Mouse (Mus musculus): ENCODE measurements at regions not wholly inside any gene's neighbourhood (a gene's known extent, or its start where the extent isn't known, plus 50 kb on each side); places are given as distances from the start of the nearest gene placed in this dataset.

- Histone ChIP-seq H3K27ac (replicated peaks) (peak overlapping the region; percentile 63), H3K4me2 (no peak overlapping the region; the same call in 1 of the 2 replicates), H3K9me3 (peaks cover 11% of the 10 kb centered on the region), H3K9ac (0 out of 2 replicates have a peak overlapping the region, but pooled peaks have one; percentile 10), H3K4me1 (replicated peaks) (peaks cover 32% of the 10 kb centered on the region), H3K4me3 (no peak overlapping the region), H3K36me3 (no peaks in the 10 kb centered on the region), H3K27me3 (no peaks in the 10 kb centered on the region)
- ATAC-seq (ENCODE audit: low read depth) = peak; percentile 42
- WGBS = 8% methylated on average over 19 of the region's 19 CpGs
Measured at GRCm38 (mm10) chr2:174008350-174009218, 67.5 kb upstream of the Stx16 start.

GRCm38 (mm10) chr2:174010038-174010437 lies 66.1 kb upstream of the Stx16 start:
- Histone ChIP-seq H3K36me3 (no peaks in the 10 kb centered on the region), H3K4me3 (no peak overlapping the region), H3K9ac (no peak overlapping the region), H3K4me1 (replicated peaks) (peaks cover 32% of the 10 kb centered on the region), H3K27ac (replicated peaks) (no peak overlapping the region), H3K27me3 (no peaks in the 10 kb centered on the region), H3K4me2 (no peak overlapping the region), H3K9me3 (no peaks in the 10 kb centered on the region)
- no peak for ATAC-seq (ENCODE audit: low read depth)
- 63% methylated on average over 3 of the region's 3 CpGs for WGBS

GRCm38 (mm10) chr2:174011399-174011798 lies 64.7 kb upstream of the Stx16 start:
- Histone ChIP-seq H3K4me2 (no peak overlapping the region), H3K27me3 (no peaks in the 10 kb centered on the region), H3K9me3 (no peaks in the 10 kb centered on the region), H3K4me1 (replicated peaks) (peaks cover 36% of the 10 kb centered on the region), H3K36me3 (no peaks in the 10 kb centered on the region), H3K4me3 (no peak overlapping the region), H3K9ac (no peak overlapping the region), H3K27ac (replicated peaks) (no peak overlapping the region)
- 54% methylated on average over 8 of the region's 8 CpGs for WGBS
- ATAC-seq (ENCODE audit: low read depth) = no peak

- H3K9ac ChIP-seq = no peak overlapping the region
- H3K9me3 ChIP-seq = no peaks in the 10 kb centered on the region
- no peak for ATAC-seq (ENCODE audit: low read depth)
- 68% methylated on average over 2 of the region's 2 CpGs for WGBS
- H3K4me1 ChIP-seq (replicated peaks) = peaks cover 19% of the 10 kb centered on the region; the same call in 1 of the 2 replicates
- no peak overlapping the region for H3K27ac ChIP-seq (replicated peaks)
- H3K4me3 ChIP-seq = no peak overlapping the region
- no peaks in the 10 kb centered on the region for H3K27me3 ChIP-seq
- no peaks in the 10 kb centered on the region for H3K36me3 ChIP-seq
- no peak overlapping the region for H3K4me2 ChIP-seq
Measured at GRCm38 (mm10) chr2:174014361-174014760, 61.7 kb upstream of the Stx16 start.

- WGBS = 49% methylated on average over 14 of the region's 14 CpGs
- Histone ChIP-seq H3K9me3 (no peaks in the 10 kb centered on the region), H3K27ac (replicated peaks) (no peak overlapping the region), H3K27me3 (no peaks in the 10 kb centered on the region), H3K4me3 (no peak overlapping the region), H3K4me2 (no peak overlapping the region), H3K4me1 (replicated peaks) (peaks cover 14% of the 10 kb centered on the region), H3K36me3 (no peaks in the 10 kb centered on the region), H3K9ac (no peak overlapping the region)
- peak; percentile 28; the same call in 1 of the 2 replicates for ATAC-seq (ENCODE audit: low read depth)
Measured at GRCm38 (mm10) chr2:174015283-174015682, 60.8 kb upstream of the Stx16 start.

GRCm38 (mm10) chr2:174016068-174016467 lies 60.0 kb upstream of the Stx16 start:
- Histone ChIP-seq H3K27ac (replicated peaks) (no peak overlapping the region), H3K36me3 (no peaks in the 10 kb centered on the region), H3K4me2 (no peak overlapping the region), H3K9me3 (no peaks in the 10 kb centered on the region), H3K4me1 (replicated peaks) (peaks cover 14% of the 10 kb centered on the region), H3K9ac (no peak overlapping the region), H3K27me3 (no peaks in the 10 kb centered on the region), H3K4me3 (no peak overlapping the region)
- ATAC-seq (ENCODE audit: low read depth) = no peak
- 84% methylated on average over 5 of the region's 5 CpGs for WGBS

GRCm38 (mm10) chr2:174017042-174017441 lies 59.1 kb upstream of the Stx16 start:
- no peak overlapping the region for H3K27ac ChIP-seq (replicated peaks)
- no peak for ATAC-seq (ENCODE audit: low read depth)
- 61% methylated on average over 6 of the region's 6 CpGs for WGBS
- peaks cover 8% of the 10 kb centered on the region for H3K4me1 ChIP-seq (replicated peaks)
- no peaks in the 10 kb centered on the region for H3K9me3 ChIP-seq
- H3K27me3 ChIP-seq = no peaks in the 10 kb centered on the region
- H3K4me2 ChIP-seq = no peak overlapping the region
- H3K9ac ChIP-seq = no peak overlapping the region
- H3K36me3 ChIP-seq = no peaks in the 10 kb centered on the region
- no peak overlapping the region for H3K4me3 ChIP-seq

- Histone ChIP-seq H3K4me1 (replicated peaks) (peaks cover 8% of the 10 kb centered on the region), H3K36me3 (no peaks in the 10 kb centered on the region), H3K27me3 (no peaks in the 10 kb centered on the region), H3K9me3 (no peaks in the 10 kb centered on the region), H3K9ac (no peak overlapping the region), H3K4me3 (no peak overlapping the region), H3K4me2 (no peak overlapping the region), H3K27ac (replicated peaks) (no peak overlapping the region)
- ATAC-seq (ENCODE audit: low read depth) = no peak
- WGBS = 66% methylated on average over 3 of the region's 3 CpGs
Measured at GRCm38 (mm10) chr2:174017596-174017995, 58.5 kb upstream of the Stx16 start.

- Histone ChIP-seq H3K27me3 (no peaks in the 10 kb centered on the region), H3K36me3 (no peaks in the 10 kb centered on the region), H3K4me1 (replicated peaks) (peaks cover 7% of the 10 kb centered on the region), H3K4me2 (no peak overlapping the region), H3K4me3 (no peak overlapping the region), H3K9ac (no peak overlapping the region), H3K27ac (replicated peaks) (no peak overlapping the region), H3K9me3 (no peaks in the 10 kb centered on the region)
- WGBS = 64% methylated on average over 7 of the region's 7 CpGs
- ATAC-seq (ENCODE audit: low read depth) = no peak
Measured at GRCm38 (mm10) chr2:174018002-174018401, 58.1 kb upstream of the Stx16 start.

GRCm38 (mm10) chr2:174018986-174019385 lies 57.1 kb upstream of the Stx16 start:
- Histone ChIP-seq H3K9me3 (no peaks in the 10 kb centered on the region), H3K4me2 (no peak overlapping the region), H3K36me3 (no peaks in the 10 kb centered on the region), H3K9ac (no peak overlapping the region), H3K4me1 (replicated peaks) (peaks cover 4% of the 10 kb centered on the region), H3K4me3 (no peak overlapping the region), H3K27me3 (no peaks in the 10 kb centered on the region), H3K27ac (replicated peaks) (no peak overlapping the region)
- WGBS = 94% methylated on average over 4 of the region's 4 CpGs
- no peak for ATAC-seq (ENCODE audit: low read depth)

- Histone ChIP-seq H3K9ac (no peak overlapping the region), H3K4me3 (no peak overlapping the region), H3K36me3 (no peaks in the 10 kb centered on the region), H3K27me3 (no peaks in the 10 kb centered on the region), H3K27ac (replicated peaks) (no peak overlapping the region), H3K4me2 (no peak overlapping the region), H3K4me1 (replicated peaks) (peaks cover 4% of the 10 kb centered on the region), H3K9me3 (no peaks in the 10 kb centered on the region)
- no peak for ATAC-seq (ENCODE audit: low read depth)
- 79% methylated on average over 4 of the region's 4 CpGs for WGBS
Measured at GRCm38 (mm10) chr2:174019970-174020369, 56.1 kb upstream of the Stx16 start.

- no peak overlapping the region for H3K4me2 ChIP-seq
- no peaks in the 10 kb centered on the region for H3K9me3 ChIP-seq
- H3K36me3 ChIP-seq = no peaks in the 10 kb centered on the region
- no peak overlapping the region for H3K27ac ChIP-seq (replicated peaks)
- H3K27me3 ChIP-seq = no peaks in the 10 kb centered on the region
- 74% methylated on average over 7 of the region's 7 CpGs for WGBS
- H3K4me1 ChIP-seq (replicated peaks) = peaks cover 1% of the 10 kb centered on the region
- H3K4me3 ChIP-seq = no peak overlapping the region
- ATAC-seq (ENCODE audit: low read depth) = no peak
- H3K9ac ChIP-seq = no peak overlapping the region
Measured at GRCm38 (mm10) chr2:174020447-174020846, 55.7 kb upstream of the Stx16 start.

- no peak for ATAC-seq (ENCODE audit: low read depth)
- no peak overlapping the region for H3K4me3 ChIP-seq
Measured at GRCm38 (mm10) chr2:174021538-174021937, 54.6 kb upstream of the Stx16 start.

More at GRCm38 (mm10) chr2:174021538-174021937, 54.6 kb upstream of the Stx16 start:
- H3K4me1 ChIP-seq (replicated peaks) = no peaks in the 10 kb centered on the region; the same call in 1 of the 2 replicates
- no peak overlapping the region for H3K9ac ChIP-seq
- H3K27ac ChIP-seq (replicated peaks) = no peak overlapping the region
- no peaks in the 10 kb centered on the region for H3K9me3 ChIP-seq
- H3K36me3 ChIP-seq = no peaks in the 10 kb centered on the region
- H3K4me2 ChIP-seq = no peak overlapping the region
- H3K27me3 ChIP-seq = no peaks in the 10 kb centered on the region
- WGBS = 76% methylated on average over 3 of the region's 3 CpGs

Data from neural tube, embryonic 13.5 days (tissue).